Mouse (Mus musculus): Measurements from ENCODE around the gene Ntng1. TPM values are rescaled to one million over a fixed set of nuclear protein-coding genes. Genes with fewer than 3 reads are reported as not detected.

The Ntng1 gene
- polyA plus RNA-seq, 1 experiment from 2014 or later = 2.8 TPM

DNA sequence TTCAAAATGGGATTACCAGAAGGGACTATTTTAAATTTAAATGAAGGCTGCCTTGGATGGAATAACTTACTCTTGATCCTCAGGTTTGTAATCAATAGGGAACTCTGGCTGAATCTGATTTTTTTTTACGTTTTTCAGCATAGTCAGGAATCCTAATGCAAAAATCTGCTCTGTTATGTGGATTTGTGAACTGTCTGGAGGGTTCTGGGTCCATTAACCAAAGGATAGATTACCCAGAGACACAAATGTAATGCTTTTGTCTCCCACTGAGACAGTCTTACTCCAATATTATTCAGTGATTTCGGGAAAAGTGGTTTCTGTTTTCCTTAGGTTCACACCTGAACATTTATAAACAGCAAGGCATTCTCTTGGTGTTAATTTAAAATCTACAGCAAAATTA, 58.5 kb downstream of the Ntng1 start:
- H3K4me2 ChIP-seq = no peak overlapping the region
- no peaks in the 10 kb centered on the region for H3K4me1 ChIP-seq (ENCODE audit: control insufficient read depth, insufficient read depth, low read length)
- ATAC-seq (ENCODE audit: low FRiP score) = 0 out of 2 replicates have a peak, but pooled peaks have one; percentile 19
- WGBS = 51% methylated on average over 2 of the region's 2 CpGs
- no peaks in the 10 kb centered on the region for H3K36me3 ChIP-seq (ENCODE audit: control insufficient read depth, insufficient read depth, low read length)
- no peak overlapping the region for H3K27ac ChIP-seq (ENCODE audit: low read depth, low read length)
- DNase-seq (ENCODE audit: low spot score, missing footprints) = peak; percentile 78
- H3K9ac ChIP-seq (ENCODE audit: low read length) = no peak overlapping the region
- no peaks in the 10 kb centered on the region for H3K9me3 ChIP-seq (ENCODE audit: control insufficient read depth, low read length)
- H3K4me3 ChIP-seq (ENCODE audit: low read depth, low read length) = no peak overlapping the region
- no peaks in the 10 kb centered on the region for H3K27me3 ChIP-seq (ENCODE audit: control insufficient read depth, insufficient read depth, low read length)

DNA sequence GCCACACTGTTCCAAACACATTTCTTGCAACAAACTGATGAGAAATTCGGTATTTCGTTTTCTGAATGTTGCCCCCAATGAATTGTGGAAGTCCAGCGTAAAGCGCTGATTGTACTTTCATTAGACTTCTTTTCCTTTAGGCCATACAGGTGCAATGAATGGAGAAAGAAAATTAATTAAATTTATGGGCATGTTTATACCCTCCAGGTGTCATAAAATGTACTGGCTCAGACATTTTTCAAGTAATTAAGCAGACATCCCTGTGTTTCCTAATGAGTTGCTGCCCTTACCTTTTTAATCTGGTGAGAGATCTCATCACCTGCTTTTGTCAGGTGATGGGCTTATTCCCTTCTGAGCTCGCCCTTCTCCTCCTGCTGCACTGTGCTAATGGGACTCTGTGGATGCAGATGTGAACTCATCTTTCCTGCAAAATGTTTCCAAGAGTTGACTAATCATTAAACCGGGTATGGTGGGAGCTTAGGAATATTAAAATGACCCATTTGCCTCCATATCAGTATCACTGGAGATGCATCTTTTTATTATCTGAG, 79.0 kb downstream of the Ntng1 start:
- Histone ChIP-seq H3K36me3 (ENCODE audit: control insufficient read depth, insufficient read depth, low read length) (no peaks in the 10 kb centered on the region), H3K27ac (ENCODE audit: low read depth, low read length) (no peak overlapping the region), H3K27me3 (ENCODE audit: control insufficient read depth, insufficient read depth, low read length) (no peaks in the 10 kb centered on the region), H3K4me2 (no peak overlapping the region), H3K4me3 (ENCODE audit: low read depth, low read length) (no peak overlapping the region), H3K4me1 (ENCODE audit: control insufficient read depth, insufficient read depth, low read length) (no peaks in the 10 kb centered on the region), H3K9me3 (ENCODE audit: control insufficient read depth, low read length) (no peaks in the 10 kb centered on the region), H3K9ac (ENCODE audit: low read length) (no peak overlapping the region)
- 91% methylated on average over 6 of the region's 6 CpGs for WGBS
- DNase-seq (ENCODE audit: low spot score, missing footprints) = no peak
- no peak for ATAC-seq (ENCODE audit: low FRiP score)

DNA sequence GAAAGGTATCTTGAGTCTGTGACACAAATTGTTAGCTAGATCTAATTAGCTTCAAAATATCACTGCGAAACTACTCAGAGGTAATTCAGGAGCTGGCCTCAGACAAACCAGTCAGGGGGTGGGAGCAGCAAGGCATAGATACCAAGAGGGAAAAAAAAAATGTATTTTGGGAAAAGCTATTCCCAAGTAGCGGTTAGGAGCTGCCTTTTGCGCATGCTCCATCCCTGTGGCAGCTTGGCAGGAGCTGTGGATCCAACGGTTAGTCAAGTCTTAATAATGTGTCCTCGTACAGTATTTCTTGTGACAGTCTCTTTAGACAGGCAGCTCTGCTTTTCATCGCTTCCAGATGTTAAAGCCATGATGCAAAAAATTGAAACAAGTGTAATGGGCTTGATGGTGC, 87.9 kb downstream of the Ntng1 start:
- Histone ChIP-seq H3K4me3 (ENCODE audit: low read depth, low read length) (no peak overlapping the region), H3K9me3 (ENCODE audit: control insufficient read depth, low read length) (no peaks in the 10 kb centered on the region), H3K9ac (ENCODE audit: low read length) (no peak overlapping the region), H3K4me2 (no peak overlapping the region), H3K27me3 (ENCODE audit: control insufficient read depth, insufficient read depth, low read length) (no peaks in the 10 kb centered on the region), H3K4me1 (ENCODE audit: control insufficient read depth, insufficient read depth, low read length) (no peaks in the 10 kb centered on the region), H3K27ac (ENCODE audit: low read depth, low read length) (no peak overlapping the region), H3K36me3 (ENCODE audit: control insufficient read depth, insufficient read depth, low read length) (no peaks in the 10 kb centered on the region)
- 89% methylated on average over 6 of the region's 6 CpGs for WGBS
- DNase-seq (ENCODE audit: low spot score, missing footprints) (no peak), ATAC-seq (ENCODE audit: low FRiP score) (no peak)

DNA sequence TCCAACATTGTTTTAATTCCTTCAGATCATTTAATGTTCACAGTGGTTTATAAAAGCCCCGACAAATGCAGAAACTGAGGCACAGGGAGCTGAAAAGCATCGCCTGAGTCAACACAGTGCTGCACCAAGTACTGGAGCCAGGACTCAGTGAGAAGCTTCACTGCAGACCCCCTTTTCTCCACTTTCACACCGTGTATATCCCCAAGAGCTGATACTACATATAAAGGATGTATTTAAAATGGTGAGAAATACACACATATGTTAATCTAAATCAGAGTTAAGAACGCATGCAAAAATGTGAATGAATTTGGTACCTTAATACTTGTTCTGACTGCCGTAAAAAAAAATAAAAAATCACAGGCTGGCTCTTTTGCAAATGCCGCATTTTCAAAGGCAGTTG, 88.4 kb downstream of the Ntng1 start:
- 91% methylated on average over 6 of the region's 6 CpGs for WGBS
- H3K27ac ChIP-seq (ENCODE audit: low read depth, low read length) = no peak overlapping the region
- no peaks in the 10 kb centered on the region for H3K9me3 ChIP-seq (ENCODE audit: control insufficient read depth, low read length)
- no peak for DNase-seq (ENCODE audit: low spot score, missing footprints)
- no peak for ATAC-seq (ENCODE audit: low FRiP score)
- H3K4me2 ChIP-seq = no peak overlapping the region
- no peaks in the 10 kb centered on the region for H3K4me1 ChIP-seq (ENCODE audit: control insufficient read depth, insufficient read depth, low read length)
- no peak overlapping the region for H3K9ac ChIP-seq (ENCODE audit: low read length)
- H3K27me3 ChIP-seq (ENCODE audit: control insufficient read depth, insufficient read depth, low read length) = no peaks in the 10 kb centered on the region
- no peaks in the 10 kb centered on the region for H3K36me3 ChIP-seq (ENCODE audit: control insufficient read depth, insufficient read depth, low read length)
- H3K4me3 ChIP-seq (ENCODE audit: low read depth, low read length) = no peak overlapping the region

DNA sequence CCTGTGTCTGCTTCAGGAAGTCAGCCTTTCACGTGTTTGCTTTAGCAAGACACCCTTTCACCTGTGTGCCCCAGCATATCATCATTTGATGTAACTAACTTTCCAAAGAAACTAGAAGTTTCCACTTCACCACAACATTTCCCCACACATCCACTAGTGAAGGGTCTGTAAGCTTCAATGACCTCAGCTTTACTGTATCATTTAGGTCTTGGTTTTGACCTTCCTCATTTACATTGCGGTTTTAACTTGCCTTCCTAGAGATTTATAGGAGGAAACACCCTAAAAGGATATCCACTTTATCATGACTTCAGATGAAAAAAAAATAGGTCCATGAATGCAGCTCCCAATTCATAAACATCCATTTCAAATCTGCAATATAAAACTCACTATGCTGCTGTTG, 89.7 kb downstream of the Ntng1 start:
- 92% methylated on average over 2 of the region's 2 CpGs for WGBS
- no peak overlapping the region for H3K4me3 ChIP-seq (ENCODE audit: low read depth, low read length)
- H3K27me3 ChIP-seq (ENCODE audit: control insufficient read depth, insufficient read depth, low read length) = no peaks in the 10 kb centered on the region
- H3K9me3 ChIP-seq (ENCODE audit: control insufficient read depth, low read length) = no peaks in the 10 kb centered on the region
- no peak overlapping the region for H3K9ac ChIP-seq (ENCODE audit: low read length)
- DNase-seq (ENCODE audit: low spot score, missing footprints) (no peak), ATAC-seq (ENCODE audit: low FRiP score) (no peak)
- H3K4me2 ChIP-seq = no peak overlapping the region
- no peaks in the 10 kb centered on the region for H3K4me1 ChIP-seq (ENCODE audit: control insufficient read depth, insufficient read depth, low read length)
- H3K36me3 ChIP-seq (ENCODE audit: control insufficient read depth, insufficient read depth, low read length) = no peaks in the 10 kb centered on the region
- no peak overlapping the region for H3K27ac ChIP-seq (ENCODE audit: low read depth, low read length)

DNA sequence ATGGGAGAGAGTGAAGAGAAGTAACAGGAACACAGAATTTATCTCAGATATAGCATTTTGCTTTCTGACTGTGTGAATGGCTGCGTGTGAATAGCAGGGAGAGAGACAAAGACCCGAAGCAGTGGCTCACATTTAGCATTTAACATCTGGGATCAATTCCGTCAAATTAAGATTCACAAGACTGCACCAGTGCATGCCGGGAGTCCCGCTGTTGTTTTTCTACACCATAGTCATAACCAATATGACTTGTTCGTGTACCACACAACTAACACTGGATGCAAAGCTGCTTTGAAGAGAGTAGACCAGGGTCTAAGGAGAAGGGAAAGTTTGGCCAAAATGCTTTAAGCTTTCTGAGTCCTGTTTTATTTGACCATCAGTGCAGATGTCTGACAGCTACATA, 95.7 kb downstream of the Ntng1 start:
- H3K9me3 ChIP-seq (ENCODE audit: control insufficient read depth, low read length) = no peaks in the 10 kb centered on the region
- H3K4me1 ChIP-seq (ENCODE audit: control insufficient read depth, insufficient read depth, low read length) = no peaks in the 10 kb centered on the region
- H3K9ac ChIP-seq (ENCODE audit: low read length) = no peak overlapping the region
- no peak overlapping the region for H3K27ac ChIP-seq (ENCODE audit: low read depth, low read length)
- H3K36me3 ChIP-seq (ENCODE audit: control insufficient read depth, insufficient read depth, low read length) = no peaks in the 10 kb centered on the region
- DNase-seq (ENCODE audit: low spot score, missing footprints) (no peak), ATAC-seq (ENCODE audit: low FRiP score) (no peak)
- no peaks in the 10 kb centered on the region for H3K27me3 ChIP-seq (ENCODE audit: control insufficient read depth, insufficient read depth, low read length)
- no peak overlapping the region for H3K4me3 ChIP-seq (ENCODE audit: low read depth, low read length)
- WGBS = 74% methylated on average over 6 of the region's 6 CpGs
- no peak overlapping the region for H3K4me2 ChIP-seq

DNA sequence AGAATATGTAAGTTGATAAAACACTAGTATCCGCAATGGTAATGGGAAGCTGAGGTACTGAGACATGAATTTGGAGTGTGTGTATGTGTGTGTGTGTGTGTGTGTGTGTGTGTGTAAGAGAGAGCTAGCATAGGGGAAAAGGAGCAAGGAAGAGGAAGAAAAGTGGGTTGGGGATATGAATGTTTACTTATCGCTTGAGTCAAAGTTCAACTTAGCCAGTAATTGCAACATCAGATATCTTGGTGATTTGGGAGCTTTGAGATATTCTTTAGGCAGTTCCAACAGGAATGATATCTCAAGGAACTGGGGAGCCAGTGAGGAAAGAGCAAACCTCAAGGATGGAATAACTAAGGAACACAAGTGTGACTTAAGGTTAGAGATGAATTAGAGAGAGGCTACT, 97.1 kb downstream of the Ntng1 start:
- DNase-seq (ENCODE audit: low spot score, missing footprints) (no peak), ATAC-seq (ENCODE audit: low FRiP score) (no peak)
- H3K4me2 ChIP-seq = no peak overlapping the region
- H3K9ac ChIP-seq (ENCODE audit: low read length) = no peak overlapping the region
- H3K4me1 ChIP-seq (ENCODE audit: control insufficient read depth, insufficient read depth, low read length) = no peaks in the 10 kb centered on the region
- H3K4me3 ChIP-seq (ENCODE audit: low read depth, low read length) = no peak overlapping the region
- no peaks in the 10 kb centered on the region for H3K27me3 ChIP-seq (ENCODE audit: control insufficient read depth, insufficient read depth, low read length)
- no peaks in the 10 kb centered on the region for H3K36me3 ChIP-seq (ENCODE audit: control insufficient read depth, insufficient read depth, low read length)
- H3K27ac ChIP-seq (ENCODE audit: low read depth, low read length) = no peak overlapping the region
- WGBS = 95% methylated on average over 2 of the region's 2 CpGs
- no peaks in the 10 kb centered on the region for H3K9me3 ChIP-seq (ENCODE audit: control insufficient read depth, low read length)

DNA sequence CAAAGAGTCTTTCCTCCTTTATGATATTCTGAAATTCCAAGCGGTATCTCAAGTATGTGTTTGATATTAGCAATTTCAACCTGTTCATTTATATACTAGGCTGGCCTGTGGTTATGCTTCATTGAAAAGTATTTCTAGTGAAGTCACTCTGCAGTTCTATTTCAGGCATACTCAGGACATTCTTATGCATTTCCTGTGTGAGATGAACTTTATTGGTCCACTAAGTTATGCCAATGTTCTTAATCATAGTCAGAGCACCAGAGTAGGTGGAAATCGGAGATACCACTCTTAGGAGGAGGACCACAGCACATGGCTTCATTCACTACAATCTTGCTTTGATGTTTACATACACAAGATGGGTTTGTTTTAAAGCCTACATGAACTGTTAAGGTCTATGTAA, 99.6 kb downstream of the Ntng1 start:
- H3K9ac ChIP-seq (ENCODE audit: low read length) = no peak overlapping the region
- H3K4me2 ChIP-seq = no peak overlapping the region
- no peaks in the 10 kb centered on the region for H3K36me3 ChIP-seq (ENCODE audit: control insufficient read depth, insufficient read depth, low read length)
- H3K9me3 ChIP-seq (ENCODE audit: control insufficient read depth, low read length) = no peaks in the 10 kb centered on the region
- no peak overlapping the region for H3K27ac ChIP-seq (ENCODE audit: low read depth, low read length)
- WGBS = 94% methylated on average over 2 of the region's 2 CpGs
- no peak for DNase-seq (ENCODE audit: low spot score, missing footprints)
- ATAC-seq (ENCODE audit: low FRiP score) = no peak
- no peaks in the 10 kb centered on the region for H3K4me1 ChIP-seq (ENCODE audit: control insufficient read depth, insufficient read depth, low read length)
- H3K27me3 ChIP-seq (ENCODE audit: control insufficient read depth, insufficient read depth, low read length) = no peaks in the 10 kb centered on the region
- no peak overlapping the region for H3K4me3 ChIP-seq (ENCODE audit: low read depth, low read length)

DNA sequence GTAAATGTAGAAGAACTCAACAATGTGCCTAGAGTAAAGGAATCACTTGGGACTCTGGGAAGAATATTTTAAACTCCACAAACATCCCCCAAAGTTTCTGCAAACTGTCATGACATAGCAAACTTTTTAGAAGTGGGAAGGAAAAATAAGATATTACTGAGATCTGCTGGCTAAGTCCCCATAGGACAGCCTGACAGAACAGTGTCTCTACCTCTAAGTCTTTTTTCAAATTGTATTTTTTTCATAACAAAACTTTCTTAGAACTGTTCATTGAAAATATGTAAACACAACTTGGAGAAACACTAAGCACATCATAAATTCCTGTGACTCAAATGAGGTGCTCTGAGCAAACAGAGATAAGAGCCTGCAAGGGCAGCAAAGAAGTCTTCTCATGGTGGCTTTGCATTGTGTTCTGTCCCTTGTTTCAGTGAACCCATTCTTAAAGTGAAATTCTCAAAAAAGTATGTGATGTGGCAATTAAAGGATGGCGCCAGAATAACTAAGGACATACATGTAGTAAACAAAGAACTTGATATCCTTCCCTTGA, 100.1 kb downstream of the Ntng1 start:
- Histone ChIP-seq H3K4me3 (ENCODE audit: low read depth, low read length) (no peak overlapping the region), H3K27me3 (ENCODE audit: control insufficient read depth, insufficient read depth, low read length) (no peaks in the 10 kb centered on the region), H3K9me3 (ENCODE audit: control insufficient read depth, low read length) (no peaks in the 10 kb centered on the region), H3K9ac (ENCODE audit: low read length) (no peak overlapping the region), H3K36me3 (ENCODE audit: control insufficient read depth, insufficient read depth, low read length) (no peaks in the 10 kb centered on the region), H3K27ac (ENCODE audit: low read depth, low read length) (no peak overlapping the region), H3K4me1 (ENCODE audit: control insufficient read depth, insufficient read depth, low read length) (no peaks in the 10 kb centered on the region), H3K4me2 (no peak overlapping the region)
- no peak for DNase-seq (ENCODE audit: low spot score, missing footprints)
- ATAC-seq (ENCODE audit: low FRiP score) = no peak
- WGBS = 97% methylated on average over 1 of the region's 1 CpGs

Measured in midbrain, embryonic 11.5 days (tissue).